Mouse (Mus musculus): ENCODE data around the gene Fam102a. TPM values are rescaled to one million over a fixed set of nuclear protein-coding genes. Genes with fewer than 3 reads are reported as not detected.

The Fam102a gene
- total RNA-seq, 2 experiments from 2014 or later, result 1.8 to 3.1 TPM

GRCm38 (mm10) chr2:32556019-32556418, 20.9 kb downstream of the Fam102a start:
- DNase-seq, result no peak
- no peak for TF ChIP-seq CTCF (IDR thresholded peaks at IDR 0.05)
- intact Hi-C loops (cut with DNase I), result no loop called here
- no peak overlapping the region for H3K4me3 ChIP-seq
- no peak overlapping the region for H3K27ac ChIP-seq

GRCm38 (mm10) chr2:32559570-32559969, 24.4 kb downstream of the Fam102a start:
- DNase-seq, result no peak
- H3K4me3 ChIP-seq, result no peak overlapping the region
- intact Hi-C loops (cut with DNase I), result no loop called here
- no peak overlapping the region for H3K27ac ChIP-seq
- TF ChIP-seq CTCF (IDR thresholded peaks at IDR 0.05), result no peak

- TF ChIP-seq CTCF (IDR thresholded peaks at IDR 0.05), result peak; percentile 95
- Histone ChIP-seq H3K4me3 (no peak overlapping the region), H3K27ac (peak overlapping the region; percentile 21; the same call in 1 of the 2 replicates)
- peak; percentile 74 for DNase-seq
- intact Hi-C loops (cut with DNase I), result loop anchor here (1.0 to 2.0 kb wide), 3 partner anchors 32 to 162 kb away; partner anchors contain the start of gene Fam102a
Observed at GRCm38 (mm10) chr2:32566536-32567063, 31.5 kb downstream of the Fam102a start.

- no peak for TF ChIP-seq CTCF (IDR thresholded peaks at IDR 0.05)
- DNase-seq, result peak; percentile 82
- H3K4me3 ChIP-seq, result no peak overlapping the region
- intact Hi-C loops (cut with DNase I), result no loop called here
- H3K27ac ChIP-seq, result peak overlapping the region; percentile 35; the same call in 1 of the 2 replicates
Observed at GRCm38 (mm10) chr2:32568149-32568548, 33.0 kb downstream of the Fam102a start.

- DNase-seq, result no peak
- Histone ChIP-seq H3K4me3 (no peak overlapping the region), H3K27ac (peak overlapping the region; percentile 35; the same call in 1 of the 2 replicates)
- TF ChIP-seq CTCF (IDR thresholded peaks at IDR 0.05), result no peak
- intact Hi-C loops (cut with DNase I), result no loop called here
Observed at GRCm38 (mm10) chr2:32568941-32569340, 33.8 kb downstream of the Fam102a start.

- Histone ChIP-seq H3K4me3 (peak within 1 kb of the TSS; percentile 89), H3K27ac (peak within 1 kb of the TSS; percentile 95)
- intact Hi-C loops (cut with DNase I), result loop anchor here (5.0 kb wide), 1 partner anchor 36 kb away; no protein-coding TSS in a partner anchor
- peak; percentile 93 for DNase-seq
- no peak for TF ChIP-seq CTCF (IDR thresholded peaks at IDR 0.05)
Observed at GRCm38 (mm10) chr2:32570698-32571494, 35.8 kb downstream of the Fam102a start, which contains the start of gene Dpm2. Gene Dpm2, plus strand, starts transcription at chr2:32570858.

- Histone ChIP-seq H3K27ac (no peak overlapping the region), H3K4me3 (no peak overlapping the region)
- TF ChIP-seq CTCF (IDR thresholded peaks at IDR 0.05), result no peak
- intact Hi-C loops (cut with DNase I), result loop anchor here (5.0 kb wide), 1 partner anchor 35 kb away; no protein-coding TSS in a partner anchor
- DNase-seq, result no peak
Observed at GRCm38 (mm10) chr2:32572196-32572595, 37.1 kb downstream of the Fam102a start.

GRCm38 (mm10) chr2:32574497-32574896, 39.4 kb downstream of the Fam102a start, which contains the start of gene Pip5kl1:
Gene Pip5kl1, plus strand, starts transcription at chr2:32574797.
- no peak for DNase-seq
- intact Hi-C loops (cut with DNase I), result loop anchor here (2.0 to 5.0 kb wide), 2 partner anchors 33 to 118 kb away; no protein-coding TSS in a partner anchor
- peak within 1 kb of the TSS; percentile 17 for H3K4me3 ChIP-seq
- no peak for TF ChIP-seq CTCF (IDR thresholded peaks at IDR 0.05)
- H3K27ac ChIP-seq, result no peak within 1 kb of the TSS

GRCm38 (mm10) chr2:32574901-32575585, 39.9 kb downstream of the Fam102a start:
- TF ChIP-seq CTCF (IDR thresholded peaks at IDR 0.05), result peak; percentile 80
- DNase-seq, result no peak
- intact Hi-C loops (cut with DNase I), result loop anchor here (2.0 to 5.0 kb wide), 2 partner anchors 32 to 118 kb away; no protein-coding TSS in a partner anchor
- H3K4me3 ChIP-seq, result peak overlapping the region; percentile 17
- H3K27ac ChIP-seq, result no peak overlapping the region

- TF ChIP-seq CTCF (IDR thresholded peaks at IDR 0.05), result no peak
- no peak for DNase-seq
- intact Hi-C loops (cut with DNase I), result loop anchor here (2.0 kb wide), 1 partner anchor 117 kb away; no protein-coding TSS in a partner anchor
- Histone ChIP-seq H3K4me3 (peak within 1 kb of the TSS; percentile 17), H3K27ac (no peak within 1 kb of the TSS)
Observed at GRCm38 (mm10) chr2:32575586-32576160, 40.5 kb downstream of the Fam102a start, which contains the start of gene 9430097D07Rik. Gene 9430097D07Rik, minus strand, starts transcription at chr2:32575684.

GRCm38 (mm10) chr2:32576532-32576931, 41.4 kb downstream of the Fam102a start:
- no peak for DNase-seq
- H3K27ac ChIP-seq, result no peak overlapping the region
- intact Hi-C loops (cut with DNase I), result no loop called here
- TF ChIP-seq CTCF (IDR thresholded peaks at IDR 0.05), result no peak
- no peak overlapping the region for H3K4me3 ChIP-seq
